Mouse (Mus musculus): ENCODE data around the gene Cpsf6.

The Cpsf6 gene

GRCm38 (mm10) chr10:117330521-117330920, 49.3 kb downstream of the Cpsf6 start:
- DNase-seq (ENCODE audit: low spot score) = no peak

GRCm38 (mm10) chr10:117323782-117324181, 56.0 kb downstream of the Cpsf6 start:
- no peak for DNase-seq (ENCODE audit: low spot score)

- no peak for DNase-seq (ENCODE audit: low spot score)
Observed at GRCm38 (mm10) chr10:117322630-117323029, 57.2 kb downstream of the Cpsf6 start.

GRCm38 (mm10) chr10:117320571-117320981, 59.2 kb downstream of the Cpsf6 start:
- peak; percentile 50 for DNase-seq (ENCODE audit: low spot score)

GRCm38 (mm10) chr10:117316391-117316790, 63.4 kb downstream of the Cpsf6 start:
- no peak for DNase-seq (ENCODE audit: low spot score)

- DNase-seq (ENCODE audit: low spot score) = no peak
Observed at GRCm38 (mm10) chr10:117313133-117313532, 66.7 kb downstream of the Cpsf6 start.

- no peak for DNase-seq (ENCODE audit: low spot score)
Observed at GRCm38 (mm10) chr10:117312168-117312567, 67.6 kb downstream of the Cpsf6 start.

GRCm38 (mm10) chr10:117304371-117304770, 75.4 kb downstream of the Cpsf6 start:
- no peak for DNase-seq (ENCODE audit: low spot score)

GRCm38 (mm10) chr10:117301688-117302087, 78.1 kb downstream of the Cpsf6 start:
- DNase-seq (ENCODE audit: low spot score) = peak; percentile 17

- DNase-seq (ENCODE audit: low spot score) = no peak
Observed at GRCm38 (mm10) chr10:117299901-117300520, 79.8 kb downstream of the Cpsf6 start.

GRCm38 (mm10) chr10:117299106-117299505, 80.7 kb downstream of the Cpsf6 start:
- no peak for DNase-seq (ENCODE audit: low spot score)

GRCm38 (mm10) chr10:117298336-117298735, 81.5 kb downstream of the Cpsf6 start:
- no peak for DNase-seq (ENCODE audit: low spot score)

All from adipocyte (in vitro differentiated cells).